Mouse (Mus musculus) olfactory bulb, adult 2 months (tissue): ENCODE measurements around the gene Wdr82.

Experiments
- CTCF ChIP-seq: fragments of 200-500 bp; IDR thresholded peaks from 2 replicates; pipeline ENCODE4 v1.5.1; 2012; ENCODE audit warnings: low read depth, mild to moderate bottlenecking, low read length, moderate library complexity; ENCODE audit not compliant: insufficient read depth
- POLR2A ChIP-seq: fragments of 200-500 bp; IDR thresholded peaks from 2 replicates; pipeline ENCODE4 v1.6.1; 2012; ENCODE audit warnings: mild to moderate bottlenecking, low read depth, low read length, moderate library complexity; ENCODE audit not compliant: insufficient read depth

DNA sequence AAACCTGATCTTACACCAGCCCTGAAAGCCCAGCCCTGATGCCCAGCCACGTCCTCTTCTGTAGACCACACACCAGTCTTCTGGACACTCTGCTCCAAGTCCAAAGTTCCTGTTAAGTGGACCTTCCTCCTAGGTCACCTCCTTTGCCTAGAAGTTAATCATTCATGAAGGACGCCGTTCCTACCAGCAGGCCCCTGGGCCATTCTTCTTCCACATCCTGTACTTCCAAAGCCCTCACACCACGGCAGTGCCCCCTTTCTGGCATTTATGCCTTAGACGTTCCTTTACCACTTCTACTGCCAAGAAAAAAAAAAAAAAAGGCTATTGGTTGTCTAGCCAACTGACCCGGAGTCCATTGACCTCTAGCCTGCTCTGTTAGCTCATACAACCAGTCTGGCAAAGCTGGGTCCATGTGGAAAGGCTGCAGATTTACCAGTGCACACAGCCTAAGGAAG is 12.7 kb upstream of the Wdr82 start, which contains the start of gene Glyctk:
- TF ChIP-seq CTCF, result no peak
- no peak for TF ChIP-seq POLR2A
